Mouse (Mus musculus): Measurements from ENCODE around the gene Ccdc170. TPM values are rescaled to one million over a fixed set of nuclear protein-coding genes. Genes with fewer than 3 reads are reported as not detected.
A peak's percentile ranks its signal among the peaks of the same experiment; 100 is the strongest.
"Not testable (repeated sequence)": the region's sequence is repeated elsewhere in the genome, so short reads cannot be mapped to it uniquely, and the experiment has no call there.

Ccdc170 gene
- polyA plus RNA-seq, 1 experiment from 2014 or later, result not detected

GRCm38 (mm10) chr10:4593828-4594227 lies 111.5 kb downstream of the Ccdc170 start:
- H3K36me3 ChIP-seq (ENCODE audit: control insufficient read depth, insufficient read depth, low read length), result no peaks in the 10 kb centered on the region
- TF ChIP-seq CTCF (IDR thresholded peaks at IDR 0.05; ENCODE audit: low read depth) (peak; percentile 68), EP300 (optimal IDR thresholded peaks at IDR 0.05) (no peak)
- no peak overlapping the region for H3K4me2 ChIP-seq (replicated peaks; ENCODE audit: low read depth)
- no peaks in the 10 kb centered on the region for H3K27me3 ChIP-seq (ENCODE audit: control insufficient read depth, insufficient read depth, low read length)
- no peaks in the 10 kb centered on the region for H3K4me1 ChIP-seq (replicated peaks; ENCODE audit: control insufficient read depth, insufficient read depth)
- no peaks in the 10 kb centered on the region for H3K9me3 ChIP-seq (ENCODE audit: control insufficient read depth, low read length)
- 68% methylated on average over 4 of the region's 4 CpGs for WGBS
- H3K27ac ChIP-seq (replicated peaks), result no peak overlapping the region
- no peak overlapping the region for H3K9ac ChIP-seq (ENCODE audit: low read length)
- DNase-seq (ENCODE audit: low spot score) (no peak), ATAC-seq (ENCODE audit: low FRiP score, low TSS enrichment) (no peak)
- H3K4me3 ChIP-seq (ENCODE audit: low read depth, low read length), result no peak overlapping the region

DNA sequence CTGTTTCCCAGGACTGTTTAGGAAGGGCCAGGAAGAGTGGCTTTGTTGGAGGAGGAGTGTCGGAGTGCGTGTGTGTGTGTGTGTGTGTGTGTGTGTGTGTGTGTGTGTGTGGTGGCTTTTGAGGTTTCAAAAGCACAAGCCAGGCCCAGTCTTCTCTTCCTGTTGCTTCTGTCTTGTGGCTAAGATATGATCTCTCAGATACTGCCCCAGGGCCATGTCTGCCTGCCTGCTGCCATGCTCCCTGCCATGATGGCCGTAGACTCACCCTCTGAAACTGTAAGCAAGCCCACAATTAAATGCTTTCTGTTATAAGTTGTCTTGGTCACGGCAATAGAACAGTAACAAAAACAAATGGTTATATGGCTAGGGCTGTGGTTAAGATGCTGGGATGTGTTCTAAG lies 114.9 kb downstream of the Ccdc170 start:
- TF ChIP-seq EP300 (optimal IDR thresholded peaks at IDR 0.05), result no peak
- no peak for TF ChIP-seq CTCF (IDR thresholded peaks at IDR 0.05; ENCODE audit: low read depth)
- Histone ChIP-seq H3K9me3 (ENCODE audit: control insufficient read depth, low read length) (no peaks in the 10 kb centered on the region), H3K27ac (replicated peaks) (no peak overlapping the region), H3K27me3 (ENCODE audit: control insufficient read depth, insufficient read depth, low read length) (no peaks in the 10 kb centered on the region), H3K4me3 (ENCODE audit: low read depth, low read length) (no peak overlapping the region), H3K9ac (ENCODE audit: low read length) (no peak overlapping the region), H3K36me3 (ENCODE audit: control insufficient read depth, insufficient read depth, low read length) (no peaks in the 10 kb centered on the region), H3K4me1 (replicated peaks; ENCODE audit: control insufficient read depth, insufficient read depth) (no peaks in the 10 kb centered on the region), H3K4me2 (replicated peaks; ENCODE audit: low read depth) (no peak overlapping the region)
- 86% methylated on average over 4 of the region's 4 CpGs for WGBS
- no peak for ATAC-seq (ENCODE audit: low FRiP score, low TSS enrichment)
- DNase-seq (ENCODE audit: low spot score), result no peak

GRCm38 (mm10) chr10:4598244-4598842 lies 116.0 kb downstream of the Ccdc170 start:
- ATAC-seq (ENCODE audit: low FRiP score, low TSS enrichment) (no peak), DNase-seq (ENCODE audit: low spot score) (peak; percentile 55)
- Histone ChIP-seq H3K4me2 (replicated peaks; ENCODE audit: low read depth) (no peak overlapping the region), H3K9me3 (ENCODE audit: control insufficient read depth, low read length) (no peaks in the 10 kb centered on the region), H3K9ac (ENCODE audit: low read length) (no peak overlapping the region), H3K4me1 (replicated peaks; ENCODE audit: control insufficient read depth, insufficient read depth) (no peaks in the 10 kb centered on the region), H3K36me3 (ENCODE audit: control insufficient read depth, insufficient read depth, low read length) (no peaks in the 10 kb centered on the region), H3K27ac (replicated peaks) (no peak overlapping the region), H3K27me3 (ENCODE audit: control insufficient read depth, insufficient read depth, low read length) (no peaks in the 10 kb centered on the region), H3K4me3 (ENCODE audit: low read depth, low read length) (no peak overlapping the region)
- TF ChIP-seq EP300 (optimal IDR thresholded peaks at IDR 0.05) (no peak), CTCF (IDR thresholded peaks at IDR 0.05; ENCODE audit: low read depth) (peak; percentile 82)
- WGBS, result 66% methylated on average over 10 of the region's 10 CpGs

GRCm38 (mm10) chr10:4598916-4599315 lies 116.6 kb downstream of the Ccdc170 start:
- Histone ChIP-seq H3K4me2 (replicated peaks; ENCODE audit: low read depth) (no peak overlapping the region), H3K9ac (ENCODE audit: low read length) (no peak overlapping the region), H3K9me3 (ENCODE audit: control insufficient read depth, low read length) (no peaks in the 10 kb centered on the region), H3K36me3 (ENCODE audit: control insufficient read depth, insufficient read depth, low read length) (no peaks in the 10 kb centered on the region), H3K4me1 (replicated peaks; ENCODE audit: control insufficient read depth, insufficient read depth) (no peaks in the 10 kb centered on the region), H3K27me3 (ENCODE audit: control insufficient read depth, insufficient read depth, low read length) (no peaks in the 10 kb centered on the region), H3K4me3 (ENCODE audit: low read depth, low read length) (no peak overlapping the region), H3K27ac (replicated peaks) (no peak overlapping the region)
- TF ChIP-seq EP300 (optimal IDR thresholded peaks at IDR 0.05), result no peak
- TF ChIP-seq CTCF (IDR thresholded peaks at IDR 0.05; ENCODE audit: low read depth), result no peak
- WGBS, result 79% methylated on average over 12 of the region's 12 CpGs
- ATAC-seq (ENCODE audit: low FRiP score, low TSS enrichment) (no peak), DNase-seq (ENCODE audit: low spot score) (no peak)

- ATAC-seq (ENCODE audit: low FRiP score, low TSS enrichment) (no peak), DNase-seq (ENCODE audit: low spot score) (no peak)
- Histone ChIP-seq H3K27ac (replicated peaks) (no peak overlapping the region), H3K9me3 (ENCODE audit: control insufficient read depth, low read length) (no peaks in the 10 kb centered on the region), H3K36me3 (ENCODE audit: control insufficient read depth, insufficient read depth, low read length) (no peaks in the 10 kb centered on the region), H3K9ac (ENCODE audit: low read length) (no peak overlapping the region), H3K4me1 (replicated peaks; ENCODE audit: control insufficient read depth, insufficient read depth) (no peaks in the 10 kb centered on the region), H3K27me3 (ENCODE audit: control insufficient read depth, insufficient read depth, low read length) (no peaks in the 10 kb centered on the region), H3K4me3 (ENCODE audit: low read depth, low read length) (no peak overlapping the region), H3K4me2 (replicated peaks; ENCODE audit: low read depth) (no peak overlapping the region)
- TF ChIP-seq CTCF (IDR thresholded peaks at IDR 0.05; ENCODE audit: low read depth) (no peak), EP300 (optimal IDR thresholded peaks at IDR 0.05) (no peak)
- 63% methylated on average over 4 of the region's 4 CpGs for whole genome bisulfite sequencing
Observed at GRCm38 (mm10) chr10:4599591-4599990, 117.3 kb downstream of the Ccdc170 start.

- Histone ChIP-seq H3K4me3 (ENCODE audit: low read depth, low read length) (no peak overlapping the region), H3K27ac (replicated peaks) (no peak overlapping the region), H3K9me3 (ENCODE audit: control insufficient read depth, low read length) (no peaks in the 10 kb centered on the region), H3K4me1 (replicated peaks; ENCODE audit: control insufficient read depth, insufficient read depth) (no peaks in the 10 kb centered on the region), H3K9ac (ENCODE audit: low read length) (no peak overlapping the region), H3K36me3 (ENCODE audit: control insufficient read depth, insufficient read depth, low read length) (no peaks in the 10 kb centered on the region), H3K4me2 (replicated peaks; ENCODE audit: low read depth) (no peak overlapping the region), H3K27me3 (ENCODE audit: control insufficient read depth, insufficient read depth, low read length) (no peaks in the 10 kb centered on the region)
- ATAC-seq (ENCODE audit: low FRiP score, low TSS enrichment) (no peak), DNase-seq (ENCODE audit: low spot score) (no peak)
- no peak for TF ChIP-seq CTCF (IDR thresholded peaks at IDR 0.05; ENCODE audit: low read depth)
- no peak for TF ChIP-seq EP300 (optimal IDR thresholded peaks at IDR 0.05)
- WGBS, result 45% methylated on average over 2 of the region's 2 CpGs
Observed at GRCm38 (mm10) chr10:4600796-4601474, 118.6 kb downstream of the Ccdc170 start.

DNA sequence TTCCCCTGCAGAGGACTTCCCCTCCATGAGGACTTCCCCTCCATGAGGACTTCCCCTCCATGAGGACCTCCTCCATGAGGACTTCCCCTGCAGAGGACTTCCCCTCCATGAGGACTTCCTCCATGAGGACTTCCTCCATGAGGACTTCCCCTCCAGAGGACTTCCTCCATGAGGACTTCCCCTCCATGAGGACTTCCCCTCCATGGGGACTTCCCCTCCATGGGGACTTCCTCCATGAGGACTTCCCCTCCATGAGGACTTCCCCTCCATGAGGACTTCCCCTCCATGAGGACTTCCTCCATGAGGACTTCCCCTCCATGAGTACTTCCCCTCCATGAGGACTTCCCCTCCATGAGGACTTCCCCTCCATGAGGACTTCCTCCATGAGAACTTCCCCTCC lies 119.3 kb downstream of the Ccdc170 start:
- H3K4me2 ChIP-seq (replicated peaks; ENCODE audit: low read depth); H3K36me3 ChIP-seq (ENCODE audit: control insufficient read depth, insufficient read depth, low read length); H3K27ac ChIP-seq (replicated peaks); DNase-seq (ENCODE audit: low spot score); H3K4me1 ChIP-seq (replicated peaks; ENCODE audit: control insufficient read depth, insufficient read depth); H3K9ac ChIP-seq (ENCODE audit: low read length); H3K4me3 ChIP-seq (ENCODE audit: low read depth, low read length); H3K27me3 ChIP-seq (ENCODE audit: control insufficient read depth, insufficient read depth, low read length); H3K9me3 ChIP-seq (ENCODE audit: control insufficient read depth, low read length); ATAC-seq (ENCODE audit: low FRiP score, low TSS enrichment): not testable (repeated sequence)

Measured in stomach, postnatal 0 days (tissue).